Mouse (Mus musculus) liver, postnatal 0 days (tissue): ENCODE results near the gene Gm20379. TPM values are rescaled to one million over a fixed set of nuclear protein-coding genes. Genes with fewer than 3 reads are reported as not detected.

Experiments
- ATAC-seq: fragments of 200-750 bp; cut with Nextera tagmentation; 2 replicates; pipeline ENCODE4 v1.8.0; 2017; ENCODE audit warnings: mild to moderate bottlenecking, moderate library complexity
- DNase-seq: peaks from one replicate; pipeline ENCODE4 v3.0.0-alpha.2; 2016
- H3K27ac ChIP-seq: fragments of 300-500 bp; sonication (generic); 2 replicates; pipeline ENCODE4 v1.5.1; 2014; ENCODE audit warnings: antibody characterized with exemption, moderate library complexity, mild to moderate bottlenecking, low read depth
- H3K27me3 ChIP-seq: fragments of 300-500 bp; sonication (generic); 2 replicates; pipeline ENCODE4 v1.6.1; 2014; ENCODE audit warnings: low read length, control low read depth, mixed read lengths; ENCODE audit not compliant: insufficient read depth
- H3K36me3 ChIP-seq: fragments of 300-500 bp; sonication (generic); replicated peaks from 2 replicates; pipeline ENCODE4 v1.6.1; 2014; ENCODE audit warnings: mild to moderate bottlenecking, control low read depth, low read length, moderate library complexity, mixed read lengths; ENCODE audit not compliant: insufficient read depth
- H3K4me1 ChIP-seq: fragments of 300-500 bp; sonication (generic); 2 replicates; pipeline ENCODE4 v1.6.1; 2014; ENCODE audit warnings: antibody characterized with exemption, mild to moderate bottlenecking, control low read depth; ENCODE audit not compliant: insufficient read depth
- H3K4me2 ChIP-seq: fragments of 300-500 bp; sonication (generic); 2 replicates; pipeline ENCODE4 v1.6.1; 2014; ENCODE audit warnings: low read depth, mild to moderate bottlenecking, low read length, moderate library complexity, mixed read lengths
- H3K4me3 ChIP-seq: fragments of 300-500 bp; sonication (generic); 2 replicates; pipeline ENCODE4 v1.5.1; 2014; ENCODE audit warnings: low read depth, low read length
- H3K9ac ChIP-seq: fragments of 300-500 bp; sonication (generic); replicated peaks from 2 replicates; pipeline ENCODE4 v1.6.1; 2014; ENCODE audit warnings: mild to moderate bottlenecking, moderate library complexity
- H3K9me3 ChIP-seq: fragments of 300-500 bp; sonication (generic); 2 replicates; pipeline ENCODE4 v1.6.1; 2016; ENCODE audit warnings: mild to moderate bottlenecking, control low read depth, low read length, mixed read lengths
- CTCF ChIP-seq: sonication (generic); IDR thresholded peaks from 2 replicates; pipeline ENCODE4 v1.5.1; 2016; ENCODE audit warnings: antibody characterized with exemption, low read depth
- EP300 ChIP-seq: IDR thresholded peaks from 2 replicates; pipeline ENCODE4 v1.6.1; 2016; ENCODE audit warnings: antibody characterized with exemption, low read depth, mild to moderate bottlenecking
- WGBS: fragments of 180-500 bp; shearing (Covaris S2); extraction: QIAGEN DNeasy Blood & Tissue Kit; methylation state at CpG from one replicate; pipeline ENCODE4 v1.1.7; 2014; ENCODE audit not compliant: insufficient replicate concordance; 5-methylcytosine and 5-hydroxymethylcytosine counted together
- polyA plus RNA-seq: library from polyadenylated mRNA; unstranded; fragments of >200 nt; fragmentation: Nextera tagmentation; extraction: Ambion mirVana; gene quantifications from 2 replicates; pipeline ENCODE4 v1.2.1, GENCODE M21; 2015

The Gm20379 gene
- polyA plus RNA-seq, 1 experiment from 2014 or later: 0.38 TPM

DNA sequence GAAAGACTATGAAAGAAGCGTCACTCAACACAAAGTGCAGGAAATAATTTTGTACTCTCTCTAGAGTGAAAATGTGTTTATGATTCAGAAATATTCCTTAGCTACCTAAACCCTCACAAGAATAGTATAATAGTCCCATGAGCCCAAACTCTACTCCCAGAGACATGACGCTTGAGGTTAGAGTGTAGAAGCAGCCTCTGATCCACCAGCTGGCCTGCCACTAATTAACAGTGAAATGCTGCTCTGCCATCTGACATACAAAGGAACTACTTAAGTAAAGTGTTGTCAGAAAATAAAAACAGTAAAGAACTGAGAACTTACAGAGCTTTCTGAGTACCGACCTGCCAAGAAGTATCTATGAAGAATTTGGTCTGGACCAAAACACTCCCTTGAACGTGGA is 3.3 kb upstream of the Gm20379 start:
- no peak for TF ChIP-seq EP300
- TF ChIP-seq CTCF: no peak
- Histone ChIP-seq H3K27ac (no peak overlapping the region), H3K36me3 (peaks cover 6% of the 10 kb centered on the region; the same call in 1 of the 2 replicates), H3K4me2 (no peak overlapping the region), H3K9ac (no peak overlapping the region), H3K9me3 (no peaks in the 10 kb centered on the region), H3K27me3 (no peaks in the 10 kb centered on the region), H3K4me3 (no peak overlapping the region), H3K4me1 (no peaks in the 10 kb centered on the region)
- 84% methylated on average over 4 of the region's 4 CpGs for WGBS
- ATAC-seq (no peak), DNase-seq (no peak)

DNA sequence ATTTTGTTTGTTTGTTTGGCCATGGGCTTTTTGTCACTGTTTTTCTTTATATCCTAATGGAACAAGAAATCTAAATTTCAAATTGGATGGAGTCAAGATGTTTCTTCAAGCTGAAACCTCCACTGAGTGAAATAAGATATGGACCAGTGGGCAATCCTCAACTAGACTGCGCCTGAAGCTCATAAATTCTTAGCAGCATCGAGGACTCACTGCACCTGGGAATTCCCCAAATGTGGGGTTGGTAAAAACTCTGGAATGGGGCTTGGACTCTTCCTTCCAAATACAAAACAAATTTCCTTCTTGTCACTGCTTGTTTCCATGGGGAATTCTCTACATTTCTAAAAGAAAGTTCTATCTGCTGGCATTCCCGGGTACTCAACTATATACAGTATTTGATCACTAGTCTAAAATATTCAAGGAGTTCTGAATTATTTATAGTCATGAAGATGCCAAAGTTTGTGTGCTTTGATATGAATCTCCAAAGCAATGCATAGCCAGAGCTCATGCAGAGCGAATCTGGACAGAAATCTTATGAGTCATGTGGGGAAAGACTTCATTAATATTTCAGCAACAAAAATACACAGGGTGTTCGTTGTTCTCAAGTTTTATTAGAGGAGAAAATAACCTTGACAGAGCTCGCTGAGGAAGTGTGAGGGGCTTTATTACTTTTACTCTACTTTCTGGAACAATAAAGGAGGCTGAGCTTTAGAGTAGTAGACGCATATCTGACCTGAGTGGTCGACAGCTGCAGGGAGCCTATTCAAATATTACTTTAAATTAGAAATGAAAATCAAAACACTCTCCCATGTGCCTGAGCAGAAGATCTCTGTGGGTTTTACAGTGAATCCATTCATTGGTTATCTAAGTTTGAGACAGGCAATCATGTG is 2.5 kb upstream of the Gm20379 start:
- no peak overlapping the region for H3K4me3 ChIP-seq
- H3K9me3 ChIP-seq: no peaks in the 10 kb centered on the region
- H3K9ac ChIP-seq: no peak overlapping the region
- no peaks in the 10 kb centered on the region for H3K4me1 ChIP-seq
- 84% methylated on average over 8 of the region's 8 CpGs for WGBS
- ATAC-seq (no peak), DNase-seq (no peak)
- TF ChIP-seq EP300: no peak
- no peak overlapping the region for H3K4me2 ChIP-seq
- no peaks in the 10 kb centered on the region for H3K27me3 ChIP-seq
- H3K36me3 ChIP-seq: peaks cover 12% of the 10 kb centered on the region
- no peak overlapping the region for H3K27ac ChIP-seq

- Histone ChIP-seq H3K4me2 (no peak overlapping the region), H3K27ac (no peak overlapping the region), H3K9ac (no peak overlapping the region), H3K9me3 (no peaks in the 10 kb centered on the region), H3K4me1 (no peaks in the 10 kb centered on the region), H3K4me3 (no peak overlapping the region), H3K27me3 (no peaks in the 10 kb centered on the region), H3K36me3 (peaks cover 17% of the 10 kb centered on the region)
- DNase-seq (no peak), ATAC-seq (no peak)
- TF ChIP-seq EP300 (no peak), CTCF (no peak)
- WGBS: 95% methylated on average over 5 of the region's 5 CpGs
Observed at GRCm38 (mm10) chr13:92304291-92304690, 1.5 kb upstream of the Gm20379 start.

GRCm38 (mm10) chr13:92314613-92315012 is 8.8 kb downstream of the Gm20379 start:
- DNase-seq (no peak), ATAC-seq (no peak)
- H3K4me1 ChIP-seq: no peaks in the 10 kb centered on the region

GRCm38 (mm10) chr13:92320770-92321169 is 15.0 kb downstream of the Gm20379 start:
- no peak for ATAC-seq

More at GRCm38 (mm10) chr13:92314613-92315012, 8.8 kb downstream of the Gm20379 start:
- Histone ChIP-seq H3K9ac (no peak overlapping the region), H3K36me3 (peaks cover 11% of the 10 kb centered on the region), H3K27me3 (no peaks in the 10 kb centered on the region), H3K4me2 (no peak overlapping the region), H3K4me3 (no peak overlapping the region), H3K9me3 (no peaks in the 10 kb centered on the region), H3K27ac (no peak overlapping the region)
- no peak for TF ChIP-seq CTCF
- TF ChIP-seq EP300: no peak
- WGBS: 85% methylated on average over 5 of the region's 5 CpGs

GRCm38 (mm10) chr13:92326030-92326429 is 20.2 kb downstream of the Gm20379 start:
- Histone ChIP-seq H3K27ac (no peak overlapping the region), H3K36me3 (peaks cover 9% of the 10 kb centered on the region; the same call in 1 of the 2 replicates)
- 57% methylated on average over 5 of the region's 5 CpGs for WGBS

More at GRCm38 (mm10) chr13:92320770-92321169, 15.0 kb downstream of the Gm20379 start:
- no peak overlapping the region for H3K4me3 ChIP-seq
- no peak overlapping the region for H3K27ac ChIP-seq
- H3K9me3 ChIP-seq: no peaks in the 10 kb centered on the region
- WGBS: 64% methylated on average over 5 of the region's 5 CpGs
- H3K4me1 ChIP-seq: no peaks in the 10 kb centered on the region
- 0 out of 2 replicates have a peak, but pooled peaks cover 3% of the 10 kb centered on the region for H3K36me3 ChIP-seq
- no peak for DNase-seq
- no peak overlapping the region for H3K9ac ChIP-seq
- H3K27me3 ChIP-seq: no peaks in the 10 kb centered on the region
- TF ChIP-seq EP300 (no peak; the same call in 1 of the 2 replicates), CTCF (no peak)
- no peak overlapping the region for H3K4me2 ChIP-seq

More at GRCm38 (mm10) chr13:92326030-92326429, 20.2 kb downstream of the Gm20379 start:
- no peak overlapping the region for H3K4me3 ChIP-seq
- H3K9ac ChIP-seq: no peak overlapping the region
- DNase-seq (no peak), ATAC-seq (no peak)
- H3K4me2 ChIP-seq: no peak overlapping the region
- H3K27me3 ChIP-seq: no peaks in the 10 kb centered on the region
- no peak for TF ChIP-seq CTCF
- no peak for TF ChIP-seq EP300
- H3K9me3 ChIP-seq: no peaks in the 10 kb centered on the region
- H3K4me1 ChIP-seq: no peaks in the 10 kb centered on the region
